Mouse (Mus musculus) megakaryocyte, embryonic 14.5 days (primary cell): ENCODE results near the gene Bri3bp.

Source experiments
- FLI1 ChIP-seq: IDR thresholded peaks from 2 replicates; pipeline ENCODE4 v1.6.1; 2012; ENCODE audit warnings: low read length, inconsistent platforms, mixed read lengths
- GATA1 ChIP-seq: IDR thresholded peaks from 3 replicates; pipeline ENCODE4 v1.6.1; 2012; ENCODE audit warnings: mixed read lengths, low read length, inconsistent platforms, borderline replicate concordance

GRCm38 (mm10) chr5:125407910-125408575 is 33.3 kb upstream of the Bri3bp start:
- no peak for TF ChIP-seq GATA1
- TF ChIP-seq FLI1 = no peak
